ENCODE assay signal across 12 mouse cellular contexts in genomic region chr13:44399831-44400321, GRCm38 (mm10).
DNase-seq lines count a peak whose midpoint lies in the region; ATAC-seq lines count a peak whose summit lies in the region.
"Had no signal": no experiment of that assay in that cellular context is flagged by ENCODE, and none has a peak within 500 bp of the region (broad histone marks: within the 10 kb centered on the region; RNA-seq: fewer than 3 reads in every experiment).

No protein-coding gene starts in this region.

- no peaks in the 10 kb centered on the region for H3K4me1 ChIP-seq in hindbrain, embryonic 16.5 days (ENCODE audit: control insufficient read depth, insufficient read depth, low read depth, low read length)
- peaks cover 5% of the 10 kb centered on the region; the same call in 1 of the 2 replicates for H3K4me1 ChIP-seq in hindbrain, embryonic 13.5 days (replicated peaks)
- peaks cover 17% of the 10 kb centered on the region for H3K4me1 ChIP-seq in embryonic facial prominence, embryonic 13.5 days

- no peaks in the 10 kb centered on the region for H3K36me3 ChIP-seq in hindbrain, embryonic 16.5 days (ENCODE audit: control insufficient read depth, insufficient read depth, low read length)
- H3K36me3 ChIP-seq in hindbrain, embryonic 13.5 days, result no peaks in the 10 kb centered on the region
- no peaks in the 10 kb centered on the region for H3K36me3 ChIP-seq in embryonic facial prominence, embryonic 13.5 days
- H3K36me3 ChIP-seq: forebrain, embryonic 10.5 days had no signal

- ATAC-seq in hindbrain, embryonic 16.5 days, result peak; percentile 67
- no peak for ATAC-seq in hindbrain, embryonic 13.5 days (ENCODE audit: low FRiP score)
- ATAC-seq in embryonic facial prominence, embryonic 13.5 days (ENCODE audit: insufficient number of reproducible peaks, insufficient read depth, low FRiP score, low TSS enrichment, low read depth), result 0 out of 2 replicates have a peak, but pooled peaks have one; percentile 48
- no peak for ATAC-seq in activated CD4-positive, CD25-positive, alpha-beta regulatory T cell, adult 4 months

- H3K4me3 ChIP-seq in hindbrain, embryonic 16.5 days (ENCODE audit: low read length), result no peak overlapping the region
- H3K4me3 ChIP-seq in hindbrain, embryonic 13.5 days, result no peak overlapping the region
- no peak overlapping the region for H3K4me3 ChIP-seq in embryonic facial prominence, embryonic 13.5 days
- H3K4me3 ChIP-seq: forebrain, embryonic 10.5 days had no signal

- 49% methylated on average over 7 of the region's 7 CpGs for WGBS in hindbrain, embryonic 16.5 days
- WGBS in hindbrain, embryonic 13.5 days, result 46% methylated on average over 7 of the region's 7 CpGs
- 37% methylated on average over 7 of the region's 7 CpGs for WGBS in embryonic facial prominence, embryonic 13.5 days

- H3K27ac ChIP-seq in hindbrain, embryonic 16.5 days (ENCODE audit: low read depth, low read length), result no peak overlapping the region
- H3K27ac ChIP-seq in hindbrain, embryonic 13.5 days, result no peak overlapping the region
- H3K27ac ChIP-seq in embryonic facial prominence, embryonic 13.5 days, result peak overlapping the region; percentile 39; the same call in 1 of the 2 replicates
- H3K27ac ChIP-seq: forebrain, embryonic 10.5 days had no signal

- peak; percentile 20 for DNase-seq in 3134 (ENCODE audit: extremely low read depth, insufficient read length, low spot score)
- peak; percentile 53 for DNase-seq in brain, adult 2 months (ENCODE audit: low read depth, low spot score)
- DNase-seq in adrenal gland, postnatal 10 days, result no peak
- DNase-seq in yolk sac, embryonic 10.5 days (ENCODE audit: low spot score), result no peak
- DNase-seq: gastrocnemius, postnatal 25 days; heart, postnatal 4 days had no signal

- no peak overlapping the region for H3K4me2 ChIP-seq in hindbrain, embryonic 16.5 days (ENCODE audit: low read length)
- H3K4me2 ChIP-seq in hindbrain, embryonic 13.5 days, result no peak overlapping the region
- no peak overlapping the region for H3K4me2 ChIP-seq in embryonic facial prominence, embryonic 13.5 days
- H3K4me2 ChIP-seq: midbrain, embryonic 11.5 days had no signal

- no peak overlapping the region for H3K9ac ChIP-seq in hindbrain, embryonic 16.5 days (ENCODE audit: low read depth, low read length)
- no peak overlapping the region for H3K9ac ChIP-seq in hindbrain, embryonic 13.5 days
- H3K9ac ChIP-seq in embryonic facial prominence, embryonic 13.5 days, result no peak overlapping the region

- no peaks in the 10 kb centered on the region for H3K9me3 ChIP-seq in hindbrain, embryonic 16.5 days (ENCODE audit: control insufficient read depth, low read length)
- H3K9me3 ChIP-seq in hindbrain, embryonic 13.5 days, result no peaks in the 10 kb centered on the region
- no peaks in the 10 kb centered on the region for H3K9me3 ChIP-seq in embryonic facial prominence, embryonic 13.5 days
- H3K9me3 ChIP-seq: forebrain, embryonic 10.5 days had no signal

- no peaks in the 10 kb centered on the region for H3K27me3 ChIP-seq in hindbrain, embryonic 16.5 days (replicated peaks; ENCODE audit: control insufficient read depth, insufficient read depth, low read length)
- H3K27me3 ChIP-seq in hindbrain, embryonic 13.5 days, result no peaks in the 10 kb centered on the region
- no peaks in the 10 kb centered on the region for H3K27me3 ChIP-seq in embryonic facial prominence, embryonic 13.5 days

Comparison
In these comparisons a context has a peak if more than half of its experiments do, and no peak if none do; other contexts are left out.
1. ATAC-seq: peak in hindbrain, embryonic 16.5 days (single experiment) and embryonic facial prominence, embryonic 13.5 days (single experiment); none in hindbrain, embryonic 13.5 days (single experiment) and activated CD4-positive, CD25-positive, alpha-beta regulatory T cell, adult 4 months (single experiment).
2. DNase-seq: peak in 3134 (single experiment) and brain, adult 2 months (single experiment); none in adrenal gland, postnatal 10 days (single experiment) and yolk sac, embryonic 10.5 days (single experiment).